ENCODE assay signal across 30 mouse cellular contexts in genomic region chr2:91151331-91151730, GRCm38 (mm10). TPM values are rescaled to one million over a fixed set of nuclear protein-coding genes. Genes with fewer than 3 reads are reported as not detected.
"Had no signal": no experiment of that assay in that cellular context is flagged by ENCODE, and none has a peak within 500 bp of the region (broad histone marks: within the 10 kb centered on the region; RNA-seq: fewer than 3 reads in every experiment).

No protein-coding gene starts in this region.

- H3K27me3 ChIP-seq: embryonic facial prominence, embryonic 12.5 days; embryonic facial prominence, embryonic 13.5 days; embryonic facial prominence, embryonic 15.5 days; forebrain, embryonic 12.5 days; forebrain, embryonic 13.5 days; forebrain, embryonic 15.5 days had no signal

- H3K9me3 ChIP-seq: embryonic facial prominence, embryonic 10.5 days; embryonic facial prominence, embryonic 12.5 days; embryonic facial prominence, embryonic 13.5 days; embryonic facial prominence, embryonic 15.5 days; forebrain, embryonic 10.5 days; forebrain, embryonic 12.5 days; forebrain, embryonic 13.5 days; forebrain, embryonic 15.5 days had no signal

- ATAC-seq: forebrain, embryonic 13.5 days; forebrain, embryonic 14.5 days; forebrain, embryonic 15.5 days; forebrain, embryonic 16.5 days; forebrain, postnatal 0 days had no signal

- H3K9ac ChIP-seq: embryonic facial prominence, embryonic 12.5 days; embryonic facial prominence, embryonic 13.5 days; embryonic facial prominence, embryonic 15.5 days; forebrain, embryonic 12.5 days; forebrain, embryonic 13.5 days; forebrain, embryonic 15.5 days; forebrain, postnatal 0 days had no signal

- H3K27ac ChIP-seq: embryonic facial prominence, embryonic 10.5 days; embryonic facial prominence, embryonic 12.5 days; embryonic facial prominence, embryonic 13.5 days; embryonic facial prominence, embryonic 15.5 days; forebrain, embryonic 10.5 days; forebrain, embryonic 12.5 days; forebrain, embryonic 13.5 days; forebrain, embryonic 15.5 days; gastrocnemius, adult 2 months; heart, adult 2 months had no signal

- H3K4me1 ChIP-seq: embryonic facial prominence, embryonic 10.5 days; embryonic facial prominence, embryonic 12.5 days; embryonic facial prominence, embryonic 13.5 days; embryonic facial prominence, embryonic 15.5 days; forebrain, embryonic 10.5 days; forebrain, embryonic 12.5 days; forebrain, embryonic 13.5 days; forebrain, embryonic 15.5 days had no signal

- H3K4me2 ChIP-seq: embryonic facial prominence, embryonic 12.5 days; embryonic facial prominence, embryonic 13.5 days; embryonic facial prominence, embryonic 15.5 days; forebrain, embryonic 12.5 days; forebrain, embryonic 13.5 days; forebrain, embryonic 15.5 days had no signal

- H3K4me3 ChIP-seq: embryonic facial prominence, embryonic 10.5 days; embryonic facial prominence, embryonic 12.5 days; embryonic facial prominence, embryonic 13.5 days; embryonic facial prominence, embryonic 15.5 days; erythroblast, embryonic 14.5 days; forebrain, embryonic 10.5 days; forebrain, embryonic 12.5 days; forebrain, embryonic 13.5 days; forebrain, embryonic 15.5 days; gastrocnemius, adult 2 months; heart, adult 2 months had no signal

- DNase-seq: cerebellum, adult 8-10 months; cerebellum, adult 9-10 months; cerebellum, adult 9-11 months; cerebellum, postnatal 10 days; cerebellum, postnatal 14 days; cerebellum, postnatal 25 days; cerebellum, postnatal 36 days; embryo, embryonic 11 days; forebrain, postnatal 0 days; gastrocnemius, adult 2 months; gastrocnemius, postnatal 10 days; gastrocnemius, postnatal 14 days; gastrocnemius, postnatal 25 days; gastrocnemius, postnatal 36 days; heart, adult 11 months; heart, adult 18-20 months; heart, adult 2 months had no signal

RNA-seq across cellular contexts. Expression of gene Mybpc3, which starts 33.4 kb away (rescaled TPM):
- total RNA-seq: gastrocnemius, adult 18-20 months; gastrocnemius, postnatal 25 days; gastrocnemius, postnatal 36 days had no signal
- polyA plus RNA-seq: erythroblast, embryonic 14.5 days; forebrain, embryonic 10.5 days; forebrain, embryonic 11.5 days; forebrain, embryonic 13.5 days; forebrain, embryonic 14.5 days; forebrain, embryonic 15.5 days; forebrain, embryonic 16.5 days had no signal
